Mouse (Mus musculus) brain, adult 2 months (tissue): ENCODE measurements around the gene Faap100.
A peak's percentile ranks its signal among the peaks of the same experiment; 100 is the strongest.
"Not testable (repeated sequence)": the region's sequence is repeated elsewhere in the genome, so short reads cannot be mapped to it uniquely, and the experiment has no call there.

Source experiments
- DNase-seq: peaks from one replicate; pipeline ENCODE4 v3.0.0; 2011; ENCODE audit warnings: low read depth, low spot score

The Faap100 gene

DNA sequence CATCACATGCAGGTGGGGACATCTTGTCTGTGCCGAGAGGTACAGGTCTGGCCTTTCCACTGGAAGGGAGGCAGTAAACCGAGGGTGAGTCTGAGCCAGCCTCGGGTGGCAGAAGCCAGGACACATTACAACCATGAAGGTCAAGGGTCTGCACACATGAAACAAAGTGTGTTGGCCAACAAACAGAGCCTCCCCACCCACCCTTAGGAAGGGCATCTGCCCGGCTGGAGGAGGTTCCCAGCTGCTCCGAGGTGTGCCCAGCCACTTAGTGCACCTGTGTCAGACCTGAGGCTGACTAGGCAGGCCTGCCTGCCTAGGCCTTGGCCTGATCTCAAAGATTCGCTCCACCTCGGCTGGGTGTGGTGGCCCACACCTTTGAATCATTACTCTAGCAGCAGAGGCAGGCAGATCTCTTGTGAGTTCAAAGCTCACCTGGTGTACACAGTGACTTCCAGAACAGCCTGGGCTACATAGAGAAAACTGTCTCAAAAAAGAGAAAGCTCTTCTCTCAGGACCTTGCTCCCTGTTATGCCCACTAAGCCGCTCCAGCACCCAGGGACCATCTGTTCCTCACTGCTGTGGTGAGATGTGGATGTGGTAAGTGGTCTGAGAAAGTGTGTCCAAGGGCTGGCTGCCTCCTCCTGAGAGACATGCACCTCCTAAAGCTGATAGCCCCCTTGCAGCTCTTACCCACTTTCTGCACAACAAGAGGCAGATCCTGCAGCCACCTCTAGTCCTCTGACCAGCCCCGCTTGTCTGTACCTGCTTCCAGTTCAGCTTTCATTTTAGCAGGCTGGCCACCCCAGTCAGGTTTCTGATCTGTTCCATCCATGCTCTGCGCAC is 27.1 kb downstream of the Faap100 start:
- DNase-seq = no peak

DNA sequence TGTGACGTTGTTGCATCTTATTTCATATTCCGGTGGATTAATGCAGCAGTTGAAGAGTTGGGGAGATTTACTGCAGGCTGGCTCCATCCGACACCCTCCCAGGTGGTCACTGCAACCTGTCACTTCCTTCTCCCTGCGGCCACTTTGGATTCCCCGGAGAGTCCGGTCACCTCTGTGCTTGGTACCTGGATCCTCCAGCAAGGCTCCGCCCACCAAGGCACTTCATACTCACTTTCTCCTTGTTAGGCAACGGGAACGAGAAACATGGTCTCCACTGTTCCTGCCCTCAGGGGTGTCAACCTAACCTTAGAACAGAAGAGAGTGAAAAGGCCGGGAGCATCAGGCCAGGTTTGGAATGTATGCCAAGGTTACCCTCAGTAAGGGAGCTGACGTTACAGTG is 27.9 kb downstream of the Faap100 start:
- DNase-seq = no peak

DNA sequence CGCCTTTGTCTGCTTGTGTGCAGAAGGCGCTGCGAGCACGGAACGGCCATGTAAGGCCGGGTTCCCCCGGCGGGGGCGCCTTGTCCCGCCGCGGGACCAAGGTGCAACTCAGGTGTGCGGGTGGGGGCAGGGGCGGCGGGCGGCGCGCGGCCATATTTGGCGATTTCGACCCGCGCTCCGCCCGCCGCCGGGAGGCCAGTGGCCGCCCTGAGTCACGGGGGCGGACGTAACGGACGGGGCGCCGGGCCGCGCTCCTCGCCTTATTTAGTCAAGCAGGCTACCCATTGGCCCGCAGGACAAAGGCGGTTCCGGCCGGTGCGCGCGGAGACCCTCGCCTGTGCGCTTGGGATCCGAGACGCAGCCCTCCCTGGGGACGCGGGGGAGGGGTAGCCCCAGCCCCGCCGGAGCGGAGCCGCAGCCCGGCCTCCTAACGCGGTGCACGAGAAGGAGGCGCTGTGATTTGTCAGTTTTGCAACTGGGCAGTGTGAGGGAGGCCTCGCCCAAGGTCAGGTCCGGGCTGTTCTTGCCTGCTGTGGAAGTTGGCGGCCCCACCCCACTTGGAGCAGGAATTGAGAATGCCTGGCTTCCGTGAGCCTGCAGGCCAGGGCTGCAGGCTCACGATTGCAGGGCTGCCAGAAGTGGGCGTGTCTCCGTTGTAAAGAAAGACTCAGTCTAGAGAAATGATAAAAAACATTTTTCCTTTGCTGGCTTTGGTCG is 28.4 kb downstream of the Faap100 start:
- peak; percentile 86 for DNase-seq

DNA sequence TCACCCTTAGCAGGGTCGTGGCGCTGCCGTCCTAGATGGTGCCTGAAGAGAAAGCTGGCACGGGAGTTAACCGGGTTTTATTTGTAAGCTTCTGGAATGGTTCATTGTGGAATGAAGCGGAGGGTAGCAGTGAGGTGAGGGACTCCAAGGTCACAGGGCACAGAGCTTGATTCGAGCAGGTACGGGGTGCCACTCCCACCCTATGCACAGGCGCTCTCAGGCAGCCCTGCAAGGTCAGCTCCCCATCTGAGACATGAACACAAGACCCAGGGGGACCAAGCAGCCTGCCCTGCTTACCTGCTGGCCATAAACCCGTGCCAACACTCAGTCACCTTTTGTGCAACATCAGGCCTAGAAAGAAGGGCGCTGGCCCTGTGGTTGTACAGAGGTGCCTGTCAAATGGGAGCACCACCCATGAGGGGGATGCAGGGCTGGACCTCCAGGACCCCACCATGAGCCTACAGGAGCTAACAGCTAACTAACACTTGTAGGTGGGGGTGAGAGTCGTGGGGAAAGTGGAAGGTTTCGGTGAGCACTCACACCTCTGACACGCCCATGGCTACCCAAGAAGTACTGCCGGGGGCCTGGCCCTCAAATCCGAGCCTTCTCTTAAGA is 29.1 kb downstream of the Faap100 start:
- peak; percentile 43 for DNase-seq

DNA sequence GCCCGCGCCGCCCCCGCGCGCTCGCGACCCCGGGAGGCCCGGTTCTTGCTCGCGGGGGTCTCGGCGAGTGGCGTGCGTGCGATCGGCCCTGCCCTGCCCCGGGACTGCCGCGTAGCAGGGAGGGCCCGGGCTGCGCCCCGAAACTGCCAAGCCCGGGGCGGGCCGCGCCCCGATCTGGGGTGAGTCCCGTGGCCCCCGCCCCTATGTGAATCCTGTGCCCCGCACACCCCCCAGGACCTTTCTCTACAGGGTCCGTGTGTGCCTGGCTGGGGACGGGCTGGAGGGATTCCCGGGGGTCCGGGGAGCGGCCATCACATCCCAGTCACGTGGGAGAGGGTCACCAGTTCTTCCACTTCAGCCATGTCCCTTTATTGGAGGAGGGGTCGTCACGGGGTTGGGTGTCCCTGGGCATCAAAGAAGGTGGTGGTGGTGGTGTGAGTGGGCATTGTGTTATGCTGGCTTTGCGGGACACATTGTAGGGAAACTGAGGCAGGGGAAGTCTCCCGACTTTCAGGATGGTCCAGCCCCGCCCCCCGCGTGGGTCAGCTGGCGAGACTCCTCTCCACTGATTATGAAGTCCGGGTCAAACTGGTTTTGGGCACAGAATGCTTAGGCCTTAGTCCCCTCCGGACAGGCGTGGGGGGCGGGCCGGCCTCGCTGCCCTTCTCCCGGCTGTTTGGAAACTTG is 29.7 kb downstream of the Faap100 start:
- DNase-seq = peak; percentile 39

DNA sequence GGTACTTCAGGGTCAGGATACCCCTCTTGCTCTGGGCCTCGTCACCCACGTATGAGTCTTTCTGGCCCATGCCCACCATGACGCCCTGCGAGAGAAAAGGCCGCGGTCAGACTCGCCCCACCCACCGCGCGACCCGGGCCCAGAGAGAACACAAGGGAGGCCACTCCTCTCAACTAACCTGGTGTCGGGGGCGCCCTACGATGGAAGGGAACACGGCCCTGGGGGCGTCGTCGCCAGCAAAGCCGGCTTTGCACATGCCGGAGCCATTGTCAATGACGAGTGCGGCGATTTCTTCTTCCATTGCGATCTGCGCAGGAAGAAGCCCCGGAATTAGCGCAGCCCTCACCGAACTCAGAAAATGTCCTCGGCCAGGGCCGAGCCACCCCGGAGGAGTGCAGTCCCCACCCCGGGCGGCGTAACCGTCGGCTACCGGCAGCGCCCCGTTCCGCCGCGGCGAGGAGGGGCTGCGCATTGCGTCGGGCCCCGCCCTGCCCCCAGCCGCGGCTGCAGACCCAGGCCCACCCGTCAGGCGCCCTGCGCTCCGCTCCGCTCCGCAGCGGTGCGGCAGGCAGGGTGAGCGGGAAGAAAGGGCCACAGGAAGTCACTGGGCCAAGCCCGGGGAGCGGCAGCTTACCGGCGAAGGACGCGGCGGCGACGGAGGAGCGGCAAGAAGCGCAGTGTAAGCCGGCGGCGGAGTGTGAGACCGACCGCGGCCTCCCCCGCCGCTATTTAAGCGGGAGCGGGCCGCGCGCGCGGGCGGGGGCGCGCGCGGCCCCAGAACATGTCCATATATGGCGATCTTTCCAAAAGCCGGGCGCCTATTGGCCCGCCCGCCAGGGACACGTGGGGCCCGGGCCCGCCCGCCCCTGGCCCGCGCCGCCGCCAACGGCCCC is 30.5 kb downstream of the Faap100 start, which contains the start of gene Actg1:
Gene Actg1 (minus strand): TSS at position 752 of the 893 bp plus-strand sequence.
- peak; percentile 91 for DNase-seq

DNA sequence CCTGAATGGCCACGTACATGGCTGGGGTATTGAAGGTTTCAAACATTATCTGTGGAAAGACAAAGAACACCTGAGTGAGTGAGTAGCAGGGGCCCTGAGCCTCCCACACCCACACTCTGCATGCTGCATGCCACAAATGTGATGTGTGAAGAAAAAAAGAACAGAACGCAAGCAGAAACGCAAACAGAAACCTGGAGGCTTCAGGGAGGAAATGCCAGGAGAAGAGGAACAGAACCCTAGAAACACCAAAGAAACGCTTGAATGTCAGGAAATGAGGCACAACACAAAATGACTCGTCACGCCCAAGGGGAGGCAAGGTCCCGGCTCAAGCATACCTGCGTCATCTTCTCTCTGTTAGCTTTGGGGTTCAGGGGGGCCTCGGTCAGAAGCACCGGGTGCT is 31.3 kb downstream of the Faap100 start:
- peak; percentile 36 for DNase-seq

DNA sequence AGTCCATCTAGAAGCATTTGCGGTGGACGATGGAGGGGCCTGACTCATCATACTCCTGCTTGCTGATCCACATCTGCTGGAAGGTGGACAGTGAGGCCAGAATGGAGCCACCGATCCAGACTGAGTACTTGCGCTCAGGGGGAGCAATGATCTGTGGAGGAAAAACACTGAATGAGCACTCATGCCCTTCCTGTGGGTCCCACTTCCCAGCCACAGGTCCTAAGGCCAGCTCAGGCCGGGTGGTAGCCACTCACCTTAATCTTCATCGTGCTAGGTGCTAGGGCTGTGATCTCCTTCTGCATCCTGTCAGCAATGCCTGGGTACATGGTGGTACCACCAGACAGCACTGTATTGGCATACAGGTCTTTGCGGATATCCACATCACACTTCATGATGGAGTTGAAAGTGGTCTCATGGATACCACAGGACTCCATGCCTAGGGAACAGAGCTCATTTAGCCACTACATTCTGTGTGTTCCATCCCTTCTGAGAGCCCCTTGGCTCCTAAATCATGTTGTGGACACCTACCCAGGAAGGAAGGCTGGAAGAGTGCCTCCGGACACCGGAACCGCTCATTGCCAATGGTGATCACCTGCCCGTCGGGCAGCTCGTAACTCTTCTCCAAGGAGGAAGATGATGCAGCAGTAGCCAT is 32.1 kb downstream of the Faap100 start:
- DNase-seq = not testable (repeated sequence)

DNA sequence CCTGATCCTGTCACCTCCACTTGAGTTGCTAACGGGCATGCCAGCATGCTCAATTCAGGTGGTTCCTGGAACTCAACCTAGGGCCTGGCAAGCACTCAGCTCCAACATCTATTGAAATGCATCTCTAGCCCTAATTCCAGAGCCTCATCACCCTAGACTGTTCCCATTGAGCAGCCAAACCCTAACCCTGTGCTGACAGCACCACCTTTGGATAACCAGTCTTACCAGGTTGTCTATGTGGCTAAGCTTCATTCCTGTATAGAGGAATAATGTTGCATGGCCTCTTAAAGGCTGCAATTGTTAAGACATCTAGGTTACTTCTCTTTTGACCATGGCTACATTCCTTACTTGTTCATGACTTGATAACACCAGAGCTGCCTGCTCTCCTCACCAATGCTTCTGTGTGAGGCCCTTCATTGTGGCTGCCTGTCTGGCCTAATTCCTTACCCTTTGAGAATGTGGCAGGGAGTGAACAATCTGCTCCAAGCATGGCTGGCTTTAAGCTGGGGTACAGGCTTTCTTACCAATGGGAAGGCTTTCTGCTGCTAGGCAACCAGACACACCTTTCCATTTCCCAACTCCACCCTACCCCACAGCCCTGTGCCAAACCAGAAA is 33.4 kb downstream of the Faap100 start:
- peak; percentile 38 for DNase-seq

DNA sequence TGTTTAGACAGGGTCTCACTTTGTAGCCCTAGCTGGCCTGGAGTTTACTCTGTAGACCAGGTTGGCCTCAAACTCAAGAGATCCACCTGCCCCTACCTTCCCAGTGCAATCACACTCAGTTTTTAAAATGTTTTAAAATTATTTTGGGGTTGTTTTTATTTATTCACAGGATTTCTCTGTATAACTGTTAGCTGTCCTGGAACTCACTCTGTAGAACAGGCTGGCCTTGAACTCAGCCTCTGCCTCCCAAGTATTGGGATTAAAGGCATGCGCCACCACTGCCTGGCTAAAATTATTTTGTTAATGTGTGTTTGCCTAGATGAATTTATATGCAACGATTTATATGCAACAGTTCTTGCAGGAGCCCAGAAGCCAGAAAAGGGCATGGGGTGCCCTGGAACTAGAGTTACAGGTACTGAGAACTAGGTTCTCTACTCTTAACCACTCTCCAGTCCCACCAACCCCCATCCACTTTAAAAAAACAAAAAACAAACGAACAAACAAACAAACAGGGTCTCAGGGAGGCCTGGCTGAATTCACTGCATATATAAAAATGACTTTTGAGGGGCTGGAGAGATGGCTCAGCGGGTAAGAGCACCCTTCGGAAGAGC is 34.1 kb downstream of the Faap100 start:
- DNase-seq = no peak

DNA sequence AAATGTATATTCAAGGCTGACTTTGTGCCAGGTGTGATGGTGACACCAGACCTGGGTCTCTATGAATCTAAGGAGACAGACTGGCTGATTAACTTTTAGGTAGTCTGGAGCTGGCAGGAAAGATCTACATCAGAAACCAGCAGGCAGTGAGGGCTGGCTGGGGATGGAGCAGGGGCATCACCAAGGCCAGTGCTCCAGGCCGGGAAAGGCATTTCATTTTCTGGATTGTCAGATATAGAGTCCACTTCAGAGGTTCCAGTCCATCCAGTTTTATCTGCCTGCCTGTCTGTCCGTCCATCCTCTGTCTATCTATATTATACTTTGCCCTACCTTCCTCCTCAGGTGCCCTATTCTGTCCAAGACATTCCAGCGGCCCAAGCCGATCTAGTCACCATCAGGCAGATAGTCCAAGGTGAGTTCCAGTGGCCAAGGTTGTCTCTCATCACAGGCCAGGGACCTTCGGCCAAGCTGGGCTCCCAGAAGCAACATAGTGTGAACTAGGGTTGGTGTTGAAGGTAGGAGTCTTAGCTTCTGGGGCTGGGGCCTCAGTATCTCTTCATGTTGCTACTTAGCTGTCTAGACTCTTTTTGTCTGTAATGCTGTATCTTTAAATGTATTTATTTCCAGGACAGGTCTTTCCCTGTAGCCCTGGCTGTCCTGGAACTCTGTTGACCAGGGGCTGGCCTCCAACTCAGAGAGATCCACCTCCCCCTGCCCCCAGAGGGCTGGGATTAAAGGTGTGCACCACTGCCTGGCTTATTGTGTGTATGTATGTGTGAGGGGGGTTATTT is 34.9 kb downstream of the Faap100 start:
- DNase-seq = peak; percentile 1

DNA sequence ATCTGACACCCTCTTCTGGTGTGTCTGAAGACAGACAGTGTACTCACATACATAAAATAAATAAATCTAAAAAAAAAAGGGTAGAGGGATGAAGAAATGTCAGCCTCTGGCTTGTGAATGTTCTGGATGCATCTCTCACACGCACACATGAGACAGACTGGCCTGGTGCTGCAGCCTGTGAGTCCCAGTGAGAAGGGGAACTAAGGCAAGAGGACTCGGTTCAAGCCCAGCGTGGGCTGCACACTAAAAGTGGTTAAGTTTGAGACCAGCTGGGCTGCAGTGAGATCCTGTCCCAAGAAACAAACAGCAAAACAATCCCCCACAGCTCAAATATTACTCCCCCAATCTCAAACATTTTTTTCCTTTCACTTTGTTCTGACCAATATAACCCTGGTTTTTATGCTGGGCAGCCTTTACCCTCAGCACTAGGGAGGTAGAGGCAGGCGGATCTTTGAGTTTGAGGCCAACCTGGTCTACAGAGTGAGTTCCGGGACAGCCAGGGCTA is 35.9 kb downstream of the Faap100 start:
- DNase-seq = no peak

DNA sequence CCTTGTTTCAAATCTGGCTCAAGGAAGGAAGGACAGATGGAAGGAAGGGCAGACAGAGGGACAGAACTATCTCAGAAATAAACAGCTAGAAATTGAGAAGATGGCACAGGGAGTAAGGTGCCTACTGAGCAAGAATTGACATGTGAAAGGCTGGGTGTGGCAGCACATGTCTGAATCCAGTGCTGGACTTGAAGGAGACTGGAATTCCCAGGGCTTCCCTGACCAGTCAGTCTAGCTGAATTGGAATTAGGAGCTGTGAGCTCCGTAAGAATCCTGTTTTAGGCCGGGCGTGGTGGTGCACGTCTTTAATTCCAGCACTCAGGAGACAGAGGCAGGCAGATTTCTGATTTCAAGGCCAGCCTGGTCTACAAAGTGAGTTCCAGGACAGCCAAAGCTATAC is 36.9 kb downstream of the Faap100 start:
- no peak for DNase-seq

DNA sequence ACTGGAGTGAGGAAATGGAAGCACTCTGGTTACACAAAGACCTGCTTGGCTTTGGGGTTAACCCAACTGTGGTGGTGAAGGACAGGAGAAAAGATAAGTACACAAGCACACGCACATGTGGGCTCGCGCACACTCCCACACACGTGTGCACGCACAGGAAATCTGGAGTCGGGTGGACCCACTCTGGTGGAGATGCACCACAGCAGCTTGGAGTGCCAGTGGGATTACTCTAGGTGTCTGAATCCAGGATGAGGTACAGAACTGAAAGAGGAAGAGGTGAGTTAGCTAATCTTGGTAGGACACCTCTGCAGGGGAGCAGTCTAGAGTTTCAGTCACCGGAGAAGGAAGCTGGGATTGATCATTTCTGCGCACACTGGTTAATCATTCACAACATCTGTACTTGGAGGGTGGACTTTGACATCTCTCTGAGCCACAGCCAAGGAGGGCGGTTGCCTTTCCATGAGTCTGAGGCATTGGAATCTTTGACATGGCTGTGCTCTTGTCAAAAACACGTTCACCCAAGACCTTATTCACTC is 38.5 kb downstream of the Faap100 start:
- no peak for DNase-seq

DNA sequence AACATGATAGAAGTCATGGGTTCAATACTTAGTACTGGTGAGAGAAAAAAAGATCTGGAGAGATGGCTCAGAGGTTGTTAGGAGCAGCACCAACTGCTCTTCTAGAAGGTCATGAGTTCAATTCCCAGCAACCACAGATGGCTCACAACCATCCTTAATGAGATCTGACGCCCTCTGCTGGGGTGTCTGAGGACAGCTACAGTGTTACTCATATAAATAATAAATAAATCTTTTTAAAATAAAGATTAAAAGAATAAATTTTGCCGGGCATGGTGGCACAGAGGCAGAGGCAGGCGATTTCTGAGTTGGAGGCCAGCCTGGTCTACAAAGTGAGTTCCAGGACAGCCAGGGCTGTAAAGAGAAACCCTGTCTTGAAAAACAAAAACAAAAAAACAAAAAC is 39.8 kb downstream of the Faap100 start:
- no peak for DNase-seq

DNA sequence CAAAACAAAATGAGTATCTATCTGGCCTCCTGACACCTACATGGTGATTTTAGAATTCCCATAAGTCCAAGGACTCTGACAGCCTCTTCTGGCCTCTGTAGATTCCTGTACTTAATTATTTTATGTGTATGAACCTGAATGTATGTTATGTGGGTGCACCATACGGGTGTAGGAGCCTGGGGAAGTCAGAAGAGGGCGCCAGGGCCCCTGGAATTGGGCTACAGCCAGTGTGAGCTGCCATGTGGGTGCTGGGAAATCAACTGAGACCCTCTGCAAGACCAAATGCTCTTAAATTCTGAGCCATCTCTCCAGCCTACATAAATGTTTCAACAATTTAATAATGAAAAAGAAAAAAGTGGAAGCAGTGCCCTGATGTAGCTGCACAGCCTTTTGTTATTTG is 41.1 kb downstream of the Faap100 start:
- no peak for DNase-seq

DNA sequence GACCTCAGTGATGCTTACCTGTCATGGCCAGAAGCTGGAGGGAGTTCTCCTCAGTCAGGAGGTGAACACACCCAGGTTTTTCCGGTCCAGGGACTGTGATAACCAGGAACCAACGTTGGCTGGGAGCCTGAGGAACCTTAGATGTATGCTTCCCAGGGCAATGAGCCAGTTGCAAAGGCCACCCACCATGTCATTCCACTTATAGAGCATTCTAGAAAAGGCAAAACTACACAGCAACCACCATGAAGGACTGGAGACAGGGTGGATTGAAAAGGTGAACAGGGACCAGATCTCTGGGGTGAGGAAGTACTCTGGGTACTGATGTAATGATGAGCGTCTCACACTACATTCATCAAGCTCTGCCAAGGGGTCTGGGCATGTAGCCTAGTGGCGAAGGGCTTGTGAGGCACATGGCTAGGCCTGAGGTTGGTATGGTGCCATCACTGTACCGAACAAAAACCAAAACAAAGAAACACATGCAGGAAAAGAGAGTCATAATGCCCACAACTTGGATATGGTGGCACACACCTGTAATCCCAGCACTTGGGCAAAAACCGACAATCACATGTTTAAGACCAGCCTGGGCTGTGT is 43.0 kb downstream of the Faap100 start:
- DNase-seq = no peak

DNA sequence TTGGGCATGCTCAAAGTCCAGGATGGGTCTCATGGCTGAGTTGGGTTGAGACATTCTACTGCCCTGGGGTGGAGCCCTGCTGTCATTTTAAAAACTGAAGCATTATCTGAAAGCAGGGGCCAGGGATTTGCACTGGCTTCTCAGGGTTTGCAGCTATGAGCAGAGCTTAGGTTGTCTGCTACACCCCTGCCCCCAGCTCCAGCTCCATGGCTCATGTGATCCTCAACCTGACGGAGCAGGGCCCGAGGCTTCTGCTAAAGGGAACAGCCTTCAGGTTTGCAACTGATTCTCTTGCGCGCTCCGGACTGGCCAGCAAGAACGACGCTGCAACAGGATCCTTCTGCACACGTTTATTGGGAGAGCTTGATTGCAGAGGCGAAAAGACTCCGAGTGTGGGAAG is 58.4 kb downstream of the Faap100 start:
- DNase-seq = no peak
